Mouse (Mus musculus) brain, adult 10 weeks (tissue): ENCODE data around the gene Blcap. TPM values are rescaled to one million over a fixed set of nuclear protein-coding genes. Genes with fewer than 3 reads are reported as not detected.

Experiments used
- polyA plus RNA-seq: library from polyadenylated mRNA; stranded (reverse); fragments of 350-450 nt; fragmentation: Illumina TruSeq; extraction: RNeasy Lipid Tissue Mini Kit (QIAGEN cat#74804); gene quantifications from one replicate; pipeline ENCODE4 v1.2.3, GENCODE M21; 2015; ENCODE audit warnings: low read depth, low replicate concordance

Gene Blcap
- polyA plus RNA-seq: 99.9 TPM

DNA sequence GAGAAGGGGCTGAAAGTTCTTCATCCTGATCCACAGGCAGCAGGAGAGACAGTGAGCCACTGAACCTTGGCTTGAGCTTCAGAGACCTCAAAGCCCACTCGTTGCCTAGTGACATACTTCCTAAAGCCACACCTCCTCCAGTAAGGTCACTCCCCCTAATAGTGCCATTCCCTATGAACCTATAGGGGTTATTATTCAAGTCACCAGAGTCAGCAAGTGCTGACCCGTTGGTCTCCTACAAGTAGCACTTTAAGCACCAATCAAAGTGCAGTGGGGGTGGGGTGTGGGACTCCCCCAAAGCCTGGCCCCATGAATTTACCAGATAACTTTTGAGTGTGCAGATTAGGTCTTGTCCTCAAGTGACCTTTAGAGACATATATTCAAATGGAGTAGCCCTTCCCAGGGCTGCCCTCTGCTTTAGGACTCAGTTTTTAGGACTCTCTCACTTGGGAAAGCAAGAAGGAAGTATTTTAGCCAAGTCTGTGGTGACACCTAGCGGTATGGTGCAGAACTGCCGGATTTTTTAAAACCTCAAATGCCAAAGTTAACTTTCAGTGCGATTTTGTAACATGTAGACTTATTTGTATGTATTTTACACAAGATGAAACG lies at the start of gene Blcap:
Gene Blcap (minus strand): TSS at position 51 of the 609 bp plus-strand sequence.

DNA sequence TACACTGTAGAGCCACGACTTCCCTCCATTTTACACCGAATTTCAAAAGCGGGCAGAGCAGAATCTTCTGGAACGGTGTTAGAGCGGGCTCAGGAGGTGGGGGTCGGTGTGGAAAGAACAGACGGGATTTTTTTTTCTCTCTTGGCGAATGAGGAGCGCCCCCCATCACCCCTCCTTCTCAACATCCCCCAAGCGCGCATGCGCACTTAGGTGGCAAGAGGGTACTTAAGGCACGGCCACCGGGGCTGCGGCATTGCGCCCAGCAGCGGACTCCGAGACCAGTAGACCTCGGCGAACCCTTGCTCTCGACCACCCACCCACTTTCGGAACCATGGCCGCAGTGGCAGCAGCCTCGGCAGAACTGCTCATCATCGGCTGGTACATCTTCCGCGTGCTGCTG lies 11.2 kb downstream of the Blcap start, which contains the start of gene Nnat:
Gene Nnat (plus strand): TSS at position 221 of the 400 bp plus-strand sequence.

Other genes with a start within 250 kb of the Blcap start
- 1.3 TPM for gene Ghrh, start 223.8 kb downstream of the Blcap start, polyA plus RNA-seq
- 82.5 TPM for gene Manbal, start 203.7 kb downstream of the Blcap start, polyA plus RNA-seq
- 56.0 TPM for gene Src, start 152.8 kb downstream of the Blcap start, polyA plus RNA-seq
- gene Nnat, start 11.2 kb downstream of the Blcap start, polyA plus RNA-seq: 327 TPM
- gene Ctnnbl1, start 166.1 kb upstream of the Blcap start, polyA plus RNA-seq: 26.0 TPM